Mouse (Mus musculus): Measurements from ENCODE around the gene Bcat2.

- TF ChIP-seq ETS1 (conservative IDR thresholded peaks at IDR 0.05; ENCODE audit: low read depth, low read length) (peak; percentile 48; the same call in 1 of the 2 replicates), CTCF (conservative IDR thresholded peaks at IDR 0.05 in 1 of 2, IDR thresholded peaks at IDR 0.05 in 1 of 2; ENCODE audit: low read depth in 2 of 2, low read length in 2 of 2) (no peak), ZKSCAN1 (IDR thresholded peaks at IDR 0.05; ENCODE audit: borderline replicate concordance, low read depth, low read length) (no peak), TCF12 (IDR thresholded peaks at IDR 0.05; ENCODE audit: low read depth, low read length) (peak; percentile 68), KAT2A (IDR thresholded peaks at IDR 0.05; ENCODE audit: insufficient replicate concordance, low read length) (0 out of 2 replicates have a peak, but pooled peaks have one; percentile 11), POLR2A (IDR thresholded peaks at IDR 0.05; ENCODE audit: low read depth, low read length) (peak; percentile 99), EP300 (IDR thresholded peaks at IDR 0.05; ENCODE audit: low read length) (no peak), MEF2A (IDR thresholded peaks at IDR 0.05; ENCODE audit: borderline replicate concordance, low read depth, low read length) (no peak)
These were observed 44.0 kb upstream of the Bcat2 start, which contains the start of the genes Ppp1r15a and Plekha4 for GRCm38 (mm10) chr7:45525809-45526473.
